Comparison of ENCODE assay signal across 16 mouse cellular contexts in genomic region chr4:84540531-84540930, GRCm38 (mm10).
DNase-seq lines count a peak whose midpoint lies in the region; ATAC-seq and TF ChIP-seq lines count a peak whose summit lies in the region.
"Had no signal": no experiment of that assay in that cellular context is flagged by ENCODE, and none has a peak within 500 bp of the region (broad histone marks: within the 10 kb centered on the region; RNA-seq: fewer than 3 reads in every experiment).

No protein-coding gene starts in this region.

- H3K4me3 ChIP-seq in liver, adult 2 months (ENCODE audit: insufficient read depth, low read depth, low read length): no peak overlapping the region
- H3K4me3 ChIP-seq in liver, postnatal 0 days (ENCODE audit: low read depth, low read length): no peak overlapping the region
- H3K4me3 ChIP-seq in heart, adult 2 months: no peak overlapping the region
- H3K4me3 ChIP-seq: forebrain, embryonic 13.5 days; hindbrain, embryonic 13.5 days; intestine, embryonic 15.5 days; midbrain, embryonic 12.5 days; neural tube, embryonic 15.5 days had no signal

- no peak overlapping the region for H3K9ac ChIP-seq in liver, adult 2 months (ENCODE audit: low read depth, low read length)
- H3K9ac ChIP-seq in liver, postnatal 0 days (replicated peaks): no peak overlapping the region
- H3K9ac ChIP-seq in heart, adult 2 months (ENCODE audit: low read depth, low read length): no peak overlapping the region
- H3K9ac ChIP-seq: forebrain, embryonic 13.5 days; hindbrain, embryonic 13.5 days; intestine, embryonic 15.5 days; midbrain, embryonic 12.5 days; neural tube, embryonic 15.5 days had no signal

- H3K27ac ChIP-seq in liver, adult 2 months (replicated peaks; ENCODE audit: insufficient read depth, low read depth, low read length): no peak overlapping the region
- H3K27ac ChIP-seq in liver, postnatal 0 days (ENCODE audit: low read depth): no peak overlapping the region
- H3K27ac ChIP-seq in heart, adult 2 months: no peak overlapping the region
- H3K27ac ChIP-seq: forebrain, embryonic 13.5 days; hindbrain, embryonic 13.5 days; intestine, embryonic 15.5 days; midbrain, embryonic 12.5 days; neural tube, embryonic 15.5 days had no signal

- intact Hi-C loops in heart, adult 2 months (cut with DNase I): no loop called here
- intact Hi-C loops in heart, postnatal 25 days (cut with DNase I): no loop called here

- no peaks in the 10 kb centered on the region for H3K9me3 ChIP-seq in liver, postnatal 0 days (ENCODE audit: low read length)
- H3K9me3 ChIP-seq: forebrain, embryonic 13.5 days; hindbrain, embryonic 13.5 days; intestine, embryonic 15.5 days; midbrain, embryonic 12.5 days; neural tube, embryonic 15.5 days had no signal

- no peaks in the 10 kb centered on the region for H3K4me1 ChIP-seq in liver, adult 2 months (ENCODE audit: control insufficient read depth, insufficient read depth, low read length)
- no peaks in the 10 kb centered on the region for H3K4me1 ChIP-seq in liver, postnatal 0 days (ENCODE audit: insufficient read depth)
- peaks cover 1% of the 10 kb centered on the region for H3K4me1 ChIP-seq in heart, adult 2 months (ENCODE audit: control insufficient read depth, insufficient read depth, low read length)
- H3K4me1 ChIP-seq: forebrain, embryonic 13.5 days; intestine, embryonic 15.5 days; midbrain, embryonic 12.5 days had no signal

- 66% methylated on average over 6 of the region's 6 CpGs for WGBS in liver, adult 2 months
- 69% methylated on average over 6 of the region's 6 CpGs for WGBS in liver, postnatal 0 days (ENCODE audit: insufficient replicate concordance)
- WGBS in heart, adult 2 months: 41% methylated on average over 6 of the region's 6 CpGs

- no peak overlapping the region for H3K4me2 ChIP-seq in liver, postnatal 0 days (ENCODE audit: low read depth, low read length)
- H3K4me2 ChIP-seq: forebrain, embryonic 13.5 days; hindbrain, embryonic 13.5 days; intestine, embryonic 15.5 days; liver, embryonic 11.5 days; midbrain, embryonic 12.5 days; neural tube, embryonic 15.5 days had no signal

- peak; percentile 19 to 78 for DNase-seq in adrenal gland, adult (ENCODE audit: inconsistent age in 2 of 2, low spot score in 1 of 2)
- DNase-seq in adrenal gland, postnatal 4 days (ENCODE audit: low spot score in 2 of 2): no peak
- DNase-seq in liver, adult 2 months (ENCODE audit: extremely low read depth, low read depth, low spot score): peak; percentile 29
- no peak for DNase-seq in liver, postnatal 0 days
- DNase-seq in heart, adult 2 months: peak; percentile 29 to 52
- peak; percentile 2 for DNase-seq in heart, postnatal 25 days (ENCODE audit: low spot score)
- DNase-seq in thymus, postnatal 10 days (ENCODE audit: low spot score in 2 of 2): no peak
- no peak for DNase-seq in cerebellum, postnatal 25 days
- DNase-seq: cerebellum, adult 2 months; embryo, embryonic 11 days had no signal

- TF ChIP-seq POLR2A in liver, adult 2 months (IDR thresholded peaks at IDR 0.05; ENCODE audit: extremely low read depth, insufficient read depth, low read length): no peak
- TF ChIP-seq POLR2A in heart, adult 2 months (IDR thresholded peaks at IDR 0.05; ENCODE audit: insufficient read depth, low read depth, low read length): no peak

- H3K79me2 ChIP-seq in liver, adult 2 months (ENCODE audit: control insufficient read depth, insufficient read depth, low read length): no peaks in the 10 kb centered on the region
- no peaks in the 10 kb centered on the region for H3K79me2 ChIP-seq in heart, adult 2 months (replicated peaks; ENCODE audit: control insufficient read depth, insufficient read depth, low read length)

- H3K36me3 ChIP-seq in liver, adult 2 months (ENCODE audit: control insufficient read depth, insufficient read depth, low read length): no peaks in the 10 kb centered on the region
- H3K36me3 ChIP-seq in liver, postnatal 0 days (replicated peaks; ENCODE audit: insufficient read depth, low read length): no peaks in the 10 kb centered on the region
- no peaks in the 10 kb centered on the region for H3K36me3 ChIP-seq in heart, adult 2 months (ENCODE audit: control insufficient read depth, insufficient read depth, low read length)
- H3K36me3 ChIP-seq: hindbrain, embryonic 13.5 days; intestine, embryonic 15.5 days; midbrain, embryonic 12.5 days; neural tube, embryonic 15.5 days had no signal

- no peak for TF ChIP-seq EP300 in liver, postnatal 0 days (IDR thresholded peaks at IDR 0.05; ENCODE audit: low read depth)
- TF ChIP-seq EP300 in heart, adult 2 months (IDR thresholded peaks at IDR 0.05; ENCODE audit: insufficient read depth, low read depth, low read length): no peak

- peaks cover 2% of the 10 kb centered on the region; the same call in 1 of the 2 replicates for H3K27me3 ChIP-seq in liver, adult 2 months (ENCODE audit: control insufficient read depth, insufficient read depth, low read length)
- H3K27me3 ChIP-seq in liver, postnatal 0 days (ENCODE audit: insufficient read depth, low read length): 0 out of 2 replicates have a peak, but pooled peaks cover 8% of the 10 kb centered on the region
- H3K27me3 ChIP-seq in heart, adult 2 months (ENCODE audit: control insufficient read depth, insufficient read depth, low read length): peaks cover under 1% of the 10 kb centered on the region; the same call in 1 of the 2 replicates
- H3K27me3 ChIP-seq: intestine, embryonic 15.5 days; neural tube, embryonic 15.5 days had no signal

- no peak for ATAC-seq in liver, postnatal 0 days
- ATAC-seq: forebrain, embryonic 13.5 days; intestine, embryonic 15.5 days had no signal

- TF ChIP-seq CTCF in liver, adult 2 months (IDR thresholded peaks at IDR 0.05; ENCODE audit: low read depth, low read length): no peak
- no peak for TF ChIP-seq CTCF in liver, postnatal 0 days (IDR thresholded peaks at IDR 0.05; ENCODE audit: low read depth)
- no peak for TF ChIP-seq CTCF in heart, adult 2 months (IDR thresholded peaks at IDR 0.05)

Comparison
In these comparisons a context has a peak if more than half of its experiments do, and no peak if none do; other contexts are left out.
1. DNase-seq: peak in adrenal gland, adult (2 of 2), liver, adult 2 months (single experiment), heart, adult 2 months (2 of 2) and heart, postnatal 25 days (single experiment); none in adrenal gland, postnatal 4 days (0 of 2), liver, postnatal 0 days (single experiment), thymus, postnatal 10 days (0 of 2) and cerebellum, postnatal 25 days (0 of 2).